Mouse (Mus musculus) midbrain, embryonic 14.5 days (tissue): ENCODE measurements around the gene 1700025C18Rik. TPM values are rescaled to one million over a fixed set of nuclear protein-coding genes. Genes with fewer than 3 reads are reported as not detected.

ENCODE experiments used
- ATAC-seq: fragments of 200-750 bp; cut with Nextera tagmentation; 2 replicates; pipeline ENCODE4 v1.8.0; 2017; ENCODE audit warnings: moderate number of reproducible peaks, moderate library complexity; ENCODE audit not compliant: low FRiP score, low TSS enrichment
- DNase-seq: peaks from one replicate; pipeline ENCODE4 v3.0.0-alpha.2; 2015
- H3K27ac ChIP-seq: fragments of 300-500 bp; sonication (generic); replicated peaks from 2 replicates; pipeline ENCODE4 v1.5.1; 2014; ENCODE audit warnings: mild to moderate bottlenecking, low read depth, low read length, moderate library complexity
- H3K27me3 ChIP-seq: fragments of 300-500 bp; sonication (generic); 2 replicates; pipeline ENCODE4 v1.6.1; 2014; ENCODE audit warnings: low read length, control low read depth, mixed read lengths; ENCODE audit not compliant: control insufficient read depth, insufficient read depth
- H3K36me3 ChIP-seq: fragments of 300-500 bp; sonication (generic); 2 replicates; pipeline ENCODE4 v1.6.1; 2014; ENCODE audit warnings: low read length, control low read depth; ENCODE audit not compliant: control insufficient read depth, insufficient read depth
- H3K4me1 ChIP-seq: fragments of 300-500 bp; sonication (generic); 2 replicates; pipeline ENCODE4 v1.6.1; 2014; ENCODE audit warnings: mild to moderate bottlenecking, antibody characterized with exemption, low read length, control low read depth; ENCODE audit not compliant: control insufficient read depth, insufficient read depth
- H3K4me2 ChIP-seq: fragments of 300-500 bp; sonication (generic); 2 replicates; pipeline ENCODE4 v1.6.1; 2014; ENCODE audit warnings: mild to moderate bottlenecking, low read length, moderate library complexity
- H3K4me3 ChIP-seq: fragments of 300-500 bp; sonication (generic); replicated peaks from 2 replicates; pipeline ENCODE4 v1.5.1; 2014; ENCODE audit warnings: low read depth, low read length
- H3K9ac ChIP-seq: fragments of 300-500 bp; sonication (generic); replicated peaks from 2 replicates; pipeline ENCODE4 v1.6.1; 2014; ENCODE audit warnings: mild to moderate bottlenecking, low read length, moderate library complexity
- H3K9me3 ChIP-seq: fragments of 300-500 bp; sonication (generic); 2 replicates; pipeline ENCODE4 v1.6.1; 2016; ENCODE audit warnings: low read length, control low read depth, mixed read lengths; ENCODE audit not compliant: control insufficient read depth
- WGBS: fragments of 180-500 bp; shearing (Covaris S2); extraction: QIAGEN DNeasy Blood & Tissue Kit; methylation state at CpG from one replicate; pipeline ENCODE4 v1.1.7; 2014; 5-methylcytosine and 5-hydroxymethylcytosine counted together
- polyA plus RNA-seq: library from polyadenylated mRNA; unstranded; fragments of >200 nt; fragmentation: Nextera tagmentation; extraction: Ambion mirVana; gene quantifications from 2 replicates; pipeline ENCODE4 v1.2.1, GENCODE M21; 2014

1700025C18Rik gene
- polyA plus RNA-seq, 1 experiment from 2014 or later: not detected

DNA sequence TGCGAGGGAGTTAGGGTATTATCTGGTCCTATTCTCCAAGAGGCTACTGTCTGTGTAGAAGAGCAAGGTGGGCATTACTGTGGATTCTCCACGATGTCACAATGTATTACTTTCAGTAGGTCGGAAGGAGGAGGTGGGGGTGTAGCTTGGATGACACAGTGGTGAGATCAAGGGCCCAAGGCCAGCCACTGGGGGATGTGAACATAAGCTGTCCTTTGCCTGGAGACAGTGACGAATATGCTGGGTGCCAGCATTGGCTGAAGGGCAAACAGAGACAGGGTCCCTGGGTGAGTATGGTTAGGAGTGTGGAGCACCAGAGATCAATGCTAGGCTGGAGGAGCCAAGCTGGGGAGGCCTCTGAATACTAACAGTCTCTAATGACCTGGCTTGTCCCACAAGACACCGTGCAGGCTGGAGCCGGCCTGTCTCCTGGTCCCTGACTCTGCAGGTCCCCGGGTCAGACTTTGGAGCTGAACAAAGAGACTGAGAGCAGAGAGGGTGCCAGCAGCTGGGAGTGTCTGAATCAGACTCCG lies 949 bp upstream of the 1700025C18Rik start:
- ATAC-seq: no peak
- no peaks in the 10 kb centered on the region for H3K9me3 ChIP-seq
- no peak overlapping the region for H3K27ac ChIP-seq
- no peak overlapping the region for H3K4me3 ChIP-seq
- peaks cover 11% of the 10 kb centered on the region for H3K4me1 ChIP-seq
- DNase-seq: no peak
- no peak overlapping the region for H3K9ac ChIP-seq
- no peaks in the 10 kb centered on the region for H3K36me3 ChIP-seq
- H3K27me3 ChIP-seq: no peaks in the 10 kb centered on the region
- WGBS: 64% methylated on average over 8 of the region's 8 CpGs
- H3K4me2 ChIP-seq: no peak overlapping the region

GRCm38 (mm10) chr2:165089470-165089869 lies 1.1 kb downstream of the 1700025C18Rik start:
- ATAC-seq (no peak; the same call in 1 of the 2 replicates), DNase-seq (peak; percentile 68)
- no peaks in the 10 kb centered on the region for H3K9me3 ChIP-seq
- no peak overlapping the region for H3K4me2 ChIP-seq
- H3K27ac ChIP-seq: peak overlapping the region; percentile 41
- H3K4me1 ChIP-seq: peaks cover 8% of the 10 kb centered on the region; the same call in 1 of the 2 replicates
- no peak overlapping the region for H3K9ac ChIP-seq
- H3K4me3 ChIP-seq: no peak overlapping the region
- H3K36me3 ChIP-seq: no peaks in the 10 kb centered on the region
- no peaks in the 10 kb centered on the region for H3K27me3 ChIP-seq
- 40% methylated on average over 14 of the region's 14 CpGs for WGBS

DNA sequence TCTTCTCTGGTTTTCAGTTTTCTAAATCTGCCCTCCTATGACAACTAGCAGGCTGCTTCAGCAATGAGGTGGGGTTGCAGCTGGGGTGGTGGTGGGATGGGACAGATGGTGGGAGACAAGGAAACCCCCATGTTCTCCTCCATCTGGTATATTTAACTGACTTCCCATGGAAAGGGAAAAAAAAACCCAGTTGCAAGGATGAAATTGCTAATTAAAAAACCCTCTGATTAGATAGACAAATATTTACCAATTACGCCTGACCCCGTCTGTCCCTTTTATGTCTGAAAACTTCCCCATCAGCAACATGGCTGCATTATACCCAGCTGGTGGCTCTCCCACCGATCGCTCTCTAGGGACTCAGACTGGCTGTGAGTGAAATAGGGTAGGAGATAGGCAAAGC lies 3.9 kb downstream of the 1700025C18Rik start:
- DNase-seq: no peak
- H3K27ac ChIP-seq: peak overlapping the region; percentile 49; the same call in 1 of the 2 replicates
- H3K4me2 ChIP-seq: no peak overlapping the region
- H3K36me3 ChIP-seq: no peaks in the 10 kb centered on the region
- no peak for ATAC-seq
- H3K4me3 ChIP-seq: no peak overlapping the region
- peaks cover 8% of the 10 kb centered on the region; the same call in 1 of the 2 replicates for H3K4me1 ChIP-seq
- no peak overlapping the region for H3K9ac ChIP-seq
- 79% methylated on average over 4 of the region's 4 CpGs for WGBS
- no peaks in the 10 kb centered on the region for H3K27me3 ChIP-seq
- no peaks in the 10 kb centered on the region for H3K9me3 ChIP-seq

GRCm38 (mm10) chr2:165081257-165081656 lies 9.3 kb downstream of the 1700025C18Rik start:
- Histone ChIP-seq H3K4me3 (no peak overlapping the region), H3K4me2 (no peak overlapping the region), H3K9ac (no peak overlapping the region), H3K36me3 (no peaks in the 10 kb centered on the region), H3K4me1 (peaks cover 37% of the 10 kb centered on the region), H3K27ac (no peak overlapping the region), H3K9me3 (no peaks in the 10 kb centered on the region), H3K27me3 (no peaks in the 10 kb centered on the region)
- ATAC-seq (no peak), DNase-seq (no peak)
- WGBS: 15% methylated on average over 7 of the region's 7 CpGs

GRCm38 (mm10) chr2:165080657-165081056 lies 9.9 kb downstream of the 1700025C18Rik start:
- WGBS: 43% methylated on average over 9 of the region's 9 CpGs
- no peaks in the 10 kb centered on the region for H3K27me3 ChIP-seq

DNA sequence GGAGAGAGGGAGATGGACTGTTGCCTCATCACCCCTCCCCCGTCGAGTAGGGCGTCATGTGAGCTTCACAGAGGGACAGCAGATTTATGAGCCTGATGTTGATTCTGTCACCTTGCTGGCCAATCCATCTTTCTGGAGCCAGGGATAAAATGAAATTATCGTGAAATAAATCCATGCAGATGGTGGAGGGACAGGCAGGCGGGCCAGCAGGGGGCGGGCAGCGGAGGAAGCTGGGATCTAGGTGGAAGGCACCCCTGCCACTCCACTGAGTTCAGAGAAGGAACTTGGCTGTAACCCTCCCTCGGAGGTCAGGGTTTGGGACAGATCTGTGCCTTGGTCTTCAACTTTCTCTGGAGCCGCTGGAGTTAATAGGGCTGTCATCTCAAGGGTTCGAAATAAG lies 11.9 kb downstream of the 1700025C18Rik start:
- no peak overlapping the region; the same call in 1 of the 2 replicates for H3K9ac ChIP-seq
- H3K27ac ChIP-seq: no peak overlapping the region
- WGBS: 29% methylated on average over 10 of the region's 10 CpGs
- peaks cover 4% of the 10 kb centered on the region; the same call in 1 of the 2 replicates for H3K27me3 ChIP-seq
- H3K4me1 ChIP-seq: peaks cover 37% of the 10 kb centered on the region
- no peak for ATAC-seq
- no peak overlapping the region for H3K4me2 ChIP-seq
- no peaks in the 10 kb centered on the region for H3K9me3 ChIP-seq
- H3K36me3 ChIP-seq: no peaks in the 10 kb centered on the region
- DNase-seq: peak; percentile 59
- H3K4me3 ChIP-seq: no peak overlapping the region

More at GRCm38 (mm10) chr2:165080657-165081056, 9.9 kb downstream of the 1700025C18Rik start:
- Histone ChIP-seq H3K9ac (no peak overlapping the region), H3K4me2 (no peak overlapping the region), H3K4me1 (peaks cover 37% of the 10 kb centered on the region), H3K4me3 (no peak overlapping the region), H3K27ac (no peak overlapping the region), H3K9me3 (no peaks in the 10 kb centered on the region), H3K36me3 (no peaks in the 10 kb centered on the region)
- ATAC-seq (no peak), DNase-seq (no peak)

DNA sequence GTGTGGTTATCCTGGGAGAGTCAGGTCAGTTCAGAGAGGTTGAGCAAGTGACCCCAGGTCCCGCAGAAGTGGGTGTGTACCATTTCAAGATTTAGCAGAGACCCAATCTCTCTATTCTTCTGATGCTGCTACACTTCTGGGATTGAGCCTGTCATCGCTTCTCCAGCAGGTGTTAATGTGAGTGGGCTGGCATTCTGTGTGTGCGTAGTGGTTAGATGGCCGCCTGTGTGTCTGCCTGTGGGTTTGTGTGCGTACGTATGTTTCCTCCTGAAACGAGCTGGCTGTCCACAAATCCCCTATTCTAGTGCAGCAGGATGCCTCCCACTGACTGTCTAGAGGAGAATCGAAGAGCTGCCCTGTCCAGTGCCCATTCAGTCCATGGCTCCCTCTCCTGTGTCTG lies 12.5 kb downstream of the 1700025C18Rik start:
- no peaks in the 10 kb centered on the region for H3K36me3 ChIP-seq
- DNase-seq (no peak), ATAC-seq (no peak)
- WGBS: 61% methylated on average over 8 of the region's 8 CpGs
- no peak overlapping the region for H3K4me2 ChIP-seq
- no peaks in the 10 kb centered on the region for H3K9me3 ChIP-seq
- H3K4me1 ChIP-seq: peaks cover 37% of the 10 kb centered on the region
- no peak overlapping the region for H3K27ac ChIP-seq
- H3K9ac ChIP-seq: no peak overlapping the region
- H3K4me3 ChIP-seq: no peak overlapping the region
- peaks cover 4% of the 10 kb centered on the region; the same call in 1 of the 2 replicates for H3K27me3 ChIP-seq

DNA sequence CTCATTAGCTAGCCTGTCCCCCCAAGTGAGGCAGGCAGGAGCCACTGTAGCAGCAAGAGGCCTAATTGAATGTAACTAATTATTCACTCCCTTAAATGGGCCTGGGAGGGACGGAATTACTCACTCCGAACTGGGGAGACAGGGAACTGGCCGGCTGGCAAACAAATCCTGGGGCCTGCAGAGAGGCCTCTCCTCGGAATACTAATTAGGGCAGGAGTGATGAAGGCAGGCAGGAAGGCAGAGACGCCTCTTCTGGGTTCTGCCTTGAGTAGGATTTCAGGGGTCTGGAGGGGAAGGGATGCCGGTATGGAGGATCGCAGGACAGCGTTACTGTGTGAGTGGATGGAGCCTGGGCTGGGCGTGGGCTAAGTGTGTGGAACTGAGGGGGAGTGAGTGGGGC lies 13.5 kb downstream of the 1700025C18Rik start:
- Histone ChIP-seq H3K36me3 (no peaks in the 10 kb centered on the region), H3K4me2 (peak overlapping the region; percentile 31), H3K9me3 (no peaks in the 10 kb centered on the region), H3K27ac (peak overlapping the region; percentile 49; the same call in 1 of the 2 replicates), H3K4me1 (peaks cover 37% of the 10 kb centered on the region), H3K4me3 (no peak overlapping the region), H3K9ac (peak overlapping the region; percentile 26; the same call in 1 of the 2 replicates), H3K27me3 (peaks cover 4% of the 10 kb centered on the region; the same call in 1 of the 2 replicates)
- 5% methylated on average over 9 of the region's 9 CpGs for WGBS
- ATAC-seq: peak; percentile 41; the same call in 1 of the 2 replicates
- peak; percentile 77 for DNase-seq

- peaks cover 4% of the 10 kb centered on the region; the same call in 1 of the 2 replicates for H3K27me3 ChIP-seq
- ATAC-seq: peak; percentile 18; the same call in 1 of the 2 replicates
- H3K27ac ChIP-seq: no peak overlapping the region
- H3K9me3 ChIP-seq: no peaks in the 10 kb centered on the region
- H3K4me2 ChIP-seq: no peak overlapping the region
- DNase-seq: peak; percentile 92
- H3K9ac ChIP-seq: no peak overlapping the region
- H3K4me3 ChIP-seq: no peak overlapping the region
- H3K36me3 ChIP-seq: no peaks in the 10 kb centered on the region
- peaks cover 37% of the 10 kb centered on the region for H3K4me1 ChIP-seq
- 37% methylated on average over 2 of the region's 2 CpGs for WGBS
These were observed 15.6 kb downstream of the 1700025C18Rik start for GRCm38 (mm10) chr2:165074937-165075336.
